Mouse (Mus musculus): ENCODE measurements around the gene Ptma. TPM values are rescaled to one million over a fixed set of nuclear protein-coding genes. Genes with fewer than 3 reads are reported as not detected.
A peak's percentile ranks its signal among the peaks of the same experiment; 100 is the strongest.
"Not testable (repeated sequence)": the region's sequence is repeated elsewhere in the genome, so short reads cannot be mapped to it uniquely, and the experiment has no call there.

The Ptma gene
- polyA plus RNA-seq (2017; shearing (Covaris generic)) = 1,000 to 10,000 TPM; 2,583 to 3,807 (median 2,925) TPM

DNA sequence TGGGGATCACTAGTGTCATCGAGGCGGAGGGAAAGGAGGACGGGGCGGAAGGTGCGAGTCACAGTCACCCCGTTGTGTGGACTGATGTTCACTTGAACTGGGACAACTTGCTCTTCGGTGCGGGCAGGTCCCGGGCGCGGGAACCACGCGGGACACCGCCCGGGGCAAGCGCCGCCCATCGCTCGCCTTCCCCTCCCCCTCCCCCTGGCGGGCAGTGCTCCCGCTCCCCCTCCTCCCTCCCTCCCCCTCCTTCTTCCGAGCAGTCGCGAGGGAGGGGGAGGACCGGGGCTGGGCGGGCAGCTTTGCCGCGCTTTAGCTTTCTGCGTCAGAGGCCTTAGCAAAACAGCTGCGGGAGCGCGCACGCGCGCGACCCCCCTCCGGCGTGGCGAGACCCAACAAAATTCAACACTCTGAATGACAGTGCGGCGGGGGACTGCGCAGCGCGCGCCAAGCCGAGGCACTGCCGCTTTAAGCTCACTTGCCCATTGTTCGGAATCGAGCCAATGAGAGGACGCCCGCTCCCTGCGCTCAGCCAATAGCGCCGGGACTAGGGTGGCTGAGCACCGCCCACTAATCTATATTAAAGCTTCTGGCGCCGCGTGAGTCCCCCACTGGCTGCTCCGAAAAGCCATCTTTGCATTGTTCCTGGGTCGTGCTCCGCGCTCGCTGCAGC, at the start of gene Ptma:
Ptma (plus strand) TSS at position 611 of the 673 bp plus-strand sequence.
- ATAC-seq = peak; percentile 77

DNA sequence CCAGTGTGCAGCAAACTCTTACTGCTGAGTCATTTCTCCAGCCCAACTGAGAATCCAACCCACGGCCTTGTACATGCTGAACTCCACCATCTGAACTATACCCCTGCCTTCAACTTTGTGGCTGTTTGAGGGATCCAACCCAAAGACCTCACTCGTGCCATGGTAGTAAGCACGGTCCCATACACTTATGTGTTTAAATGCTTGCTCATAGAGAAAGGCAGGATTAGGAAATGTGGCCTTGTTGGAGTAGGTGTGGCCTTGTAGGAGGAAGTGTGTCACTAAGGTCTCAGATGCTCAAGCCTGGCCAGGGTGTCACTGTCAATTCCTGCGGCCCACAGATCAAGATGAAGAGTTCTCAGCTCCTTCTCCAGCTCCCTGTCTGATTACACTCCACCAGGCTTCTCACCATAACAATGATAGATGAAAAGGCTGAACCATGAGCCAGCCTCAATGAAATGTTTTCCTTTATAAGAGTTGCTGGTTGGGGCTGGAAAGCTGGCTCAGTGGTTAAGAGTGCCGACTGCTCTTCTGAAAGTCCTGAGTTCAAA, 48.7 kb upstream of the Ptma start:
- no peak for ATAC-seq

DNA sequence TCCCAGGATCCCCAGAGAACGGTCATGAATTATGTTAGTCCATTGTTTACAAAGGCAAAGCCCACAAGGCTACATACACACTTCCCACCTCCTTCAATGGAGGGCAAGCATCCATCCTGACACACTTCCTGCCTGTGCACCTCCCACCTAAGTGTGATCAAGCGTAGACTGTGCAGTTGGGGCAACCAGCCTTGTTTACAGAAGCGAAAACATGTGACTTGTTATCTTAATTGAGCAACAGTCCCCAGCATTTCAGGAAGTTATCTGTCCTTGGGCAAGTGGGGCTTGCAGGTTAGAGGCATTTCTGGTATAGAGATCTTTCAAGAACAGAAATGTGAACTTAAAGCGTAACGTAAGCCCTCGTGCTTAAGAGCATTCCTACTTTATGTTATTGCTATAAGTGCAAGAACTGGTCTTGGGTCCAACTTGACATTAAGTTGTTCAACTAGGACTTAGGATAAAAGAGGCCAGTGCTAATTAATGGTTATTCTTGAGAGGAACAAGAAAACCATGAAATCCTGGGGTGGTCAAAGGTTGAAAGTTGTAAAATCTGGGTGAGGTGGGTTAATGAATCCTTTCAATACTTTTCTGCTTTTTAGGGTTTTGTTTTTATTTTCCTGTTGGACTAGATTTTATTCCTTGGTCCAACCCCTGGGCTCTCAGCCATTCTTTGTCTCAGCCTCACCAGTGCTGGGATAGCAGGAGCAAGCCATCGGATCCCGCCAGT, 47.3 kb upstream of the Ptma start:
- no peak for ATAC-seq

DNA sequence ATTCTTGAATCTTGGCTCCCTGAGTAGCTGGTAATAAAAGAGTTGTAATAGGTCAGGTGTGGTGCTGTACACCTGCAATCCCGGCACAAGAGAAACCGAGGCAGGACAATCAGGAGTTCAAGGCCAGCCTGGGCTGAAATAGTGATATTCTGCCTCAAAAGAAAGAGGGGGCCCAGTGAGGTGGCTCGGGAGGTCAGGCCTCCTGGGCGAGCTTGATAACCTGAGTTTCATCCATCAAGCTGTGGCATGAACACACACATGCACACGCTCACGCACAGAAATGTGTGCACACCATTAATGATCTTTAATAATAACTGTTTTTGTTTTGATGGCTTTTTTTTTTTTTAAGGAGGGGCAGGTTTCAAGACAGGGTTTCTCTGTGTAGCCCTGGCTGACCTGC, 46.2 kb upstream of the Ptma start:
- no peak for ATAC-seq

DNA sequence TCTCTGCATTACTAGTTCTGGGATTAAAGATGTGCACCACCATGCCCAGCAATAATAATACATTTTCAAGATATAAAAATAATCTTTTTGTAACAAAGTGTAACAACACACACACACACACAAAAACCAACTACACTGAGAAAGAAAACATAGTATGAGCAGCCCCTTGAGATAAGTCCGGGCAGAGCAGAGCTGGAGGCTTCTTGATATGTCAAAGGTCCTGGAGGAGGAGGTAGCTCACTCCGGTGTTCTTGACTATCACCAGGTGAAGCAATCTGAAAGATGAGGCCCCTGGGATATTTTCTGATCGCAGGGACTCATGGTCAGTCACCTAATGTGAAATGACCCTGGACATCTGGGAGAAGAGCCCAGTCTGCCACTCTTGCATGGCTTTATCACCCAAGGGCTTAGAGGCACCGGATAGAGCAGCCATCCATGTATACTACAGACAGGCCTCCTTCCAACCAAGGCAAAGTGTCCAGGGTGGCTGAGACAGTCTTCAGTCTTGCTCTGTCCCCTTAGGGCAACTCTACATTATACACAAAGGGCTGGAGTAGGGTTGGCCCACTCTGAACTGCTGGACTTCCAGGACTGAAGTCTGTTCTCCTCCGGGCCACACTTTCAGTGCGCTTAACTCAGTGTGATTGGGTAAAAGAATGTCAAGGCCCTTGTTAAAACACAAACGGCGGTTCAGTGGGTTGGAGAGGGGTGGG, 45.6 kb upstream of the Ptma start:
- ATAC-seq = no peak

DNA sequence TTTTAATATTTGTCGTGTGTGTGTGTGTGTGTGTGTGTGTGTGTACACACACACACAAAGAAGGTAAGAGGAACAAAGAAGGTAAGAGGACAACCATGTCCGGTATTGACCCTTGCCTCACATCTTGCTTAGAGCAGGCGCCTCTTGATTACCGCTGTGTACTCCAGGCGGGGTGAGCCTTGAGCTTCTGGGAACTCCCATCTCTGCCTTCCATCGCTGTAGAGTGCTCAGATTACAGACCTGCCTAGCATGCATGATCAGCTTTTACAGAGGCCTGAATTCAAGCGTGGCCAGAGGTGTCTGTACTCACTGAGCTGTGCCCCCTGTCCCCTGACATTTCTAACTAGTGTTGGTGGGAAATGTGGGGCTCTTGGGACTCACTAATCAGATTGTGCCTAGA, 45.1 kb upstream of the Ptma start:
- no peak for ATAC-seq

DNA sequence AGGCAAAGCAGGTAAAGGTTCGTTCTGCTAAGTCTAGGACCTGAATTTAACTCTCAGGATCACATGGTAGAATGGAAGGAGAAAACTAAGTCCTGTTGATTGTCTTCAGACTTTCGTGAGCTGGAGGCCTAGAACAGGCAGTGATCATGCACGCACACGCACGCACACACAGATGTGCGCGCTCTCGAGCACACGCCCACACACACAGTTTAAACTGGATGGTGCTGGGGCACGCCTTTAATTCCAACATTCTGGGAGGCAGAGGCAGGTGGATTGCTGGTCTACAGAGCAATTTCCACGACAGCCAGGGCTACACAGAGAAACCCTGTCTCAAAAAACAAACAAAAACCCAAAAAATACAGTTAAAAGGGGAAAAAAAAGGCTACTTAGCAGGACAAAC, 44.2 kb upstream of the Ptma start:
- no peak for ATAC-seq

DNA sequence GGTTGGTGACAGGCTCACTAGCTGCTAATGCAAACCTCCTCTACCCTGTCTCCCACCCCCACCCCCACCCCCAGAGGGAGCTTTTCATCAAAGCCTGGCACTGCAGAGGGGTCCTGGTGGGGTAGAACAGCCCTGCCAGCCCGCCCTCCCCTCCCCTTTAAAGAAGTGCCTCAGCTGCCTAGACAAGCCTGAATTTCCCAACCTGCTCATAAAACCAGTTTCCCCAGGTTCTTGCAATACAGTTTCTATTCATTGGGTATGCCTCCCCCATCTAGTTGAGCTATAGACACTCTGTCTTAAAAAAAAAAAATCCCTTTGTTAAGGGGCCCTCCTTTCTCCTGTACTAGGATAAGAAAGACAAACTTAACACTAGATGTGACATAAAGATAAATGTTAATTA, 43.8 kb upstream of the Ptma start:
- no peak for ATAC-seq

DNA sequence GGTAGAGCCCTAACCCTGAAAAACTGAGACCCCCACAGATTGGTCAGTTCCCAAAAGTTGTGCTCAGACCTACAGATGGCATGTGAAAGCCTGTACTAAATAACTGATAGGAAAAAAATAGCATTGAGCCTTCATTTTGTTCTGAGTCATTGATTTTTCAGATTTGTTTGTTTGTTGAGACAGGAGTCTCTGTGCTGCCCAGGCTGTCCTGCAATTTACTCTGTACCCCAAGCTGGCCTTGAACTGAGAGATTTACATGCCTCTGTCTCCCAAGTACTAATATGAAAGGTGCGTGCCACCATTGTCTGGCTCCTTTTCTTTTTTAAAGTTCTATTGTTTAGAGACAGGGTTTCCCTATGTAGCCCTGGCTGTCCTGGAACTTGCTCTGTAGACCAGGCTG, 41.2 kb upstream of the Ptma start:
- ATAC-seq = no peak

DNA sequence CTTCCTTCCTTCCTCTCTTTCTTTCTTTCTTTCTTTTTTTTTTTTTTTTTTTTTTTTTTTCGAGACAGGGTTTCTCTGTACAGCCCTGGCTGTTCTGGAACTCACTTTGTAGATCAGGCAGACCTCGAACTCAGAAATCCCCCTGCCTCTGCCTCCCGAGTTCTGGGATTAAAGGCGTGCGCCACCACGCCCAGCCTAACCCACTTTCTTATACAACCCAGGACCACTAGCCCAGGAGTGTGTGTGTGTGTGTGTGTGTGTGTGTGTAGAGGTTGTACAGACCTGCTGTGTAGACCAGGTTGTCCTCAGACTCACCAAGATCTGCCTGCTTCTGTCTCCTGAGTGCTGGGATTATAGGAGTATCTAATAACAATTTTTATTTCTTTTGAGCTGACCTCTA, 40.7 kb upstream of the Ptma start:
- not testable (repeated sequence) for ATAC-seq

DNA sequence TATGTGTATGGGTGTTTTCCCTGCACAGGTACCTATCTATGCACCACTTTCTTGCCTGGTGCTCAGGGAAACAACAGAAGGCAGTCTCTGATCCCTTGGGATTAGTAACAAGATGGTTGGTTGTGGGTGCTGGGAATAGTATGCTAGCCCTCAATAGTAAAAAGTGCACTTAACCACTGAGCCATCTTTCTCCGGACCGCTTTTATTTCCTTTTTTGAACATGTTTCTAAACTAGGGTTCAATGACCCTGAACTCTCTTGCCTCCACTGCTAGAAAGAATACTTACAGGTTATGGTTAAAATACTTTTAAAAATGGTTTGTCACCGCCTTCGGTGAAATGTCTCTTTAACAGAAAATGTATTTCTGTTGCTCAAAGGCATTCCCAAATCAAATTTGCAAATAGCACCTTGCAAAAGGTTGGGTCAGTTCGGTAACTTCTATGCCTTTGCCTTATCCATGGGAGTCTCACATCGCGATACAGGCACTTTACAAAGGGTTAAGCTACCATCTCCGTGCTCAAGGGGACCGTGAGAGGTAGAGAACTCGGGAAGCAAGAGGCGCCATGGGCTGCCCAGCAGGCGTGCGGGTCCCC, 39.7 kb upstream of the Ptma start:
- peak; percentile 7 for ATAC-seq

DNA sequence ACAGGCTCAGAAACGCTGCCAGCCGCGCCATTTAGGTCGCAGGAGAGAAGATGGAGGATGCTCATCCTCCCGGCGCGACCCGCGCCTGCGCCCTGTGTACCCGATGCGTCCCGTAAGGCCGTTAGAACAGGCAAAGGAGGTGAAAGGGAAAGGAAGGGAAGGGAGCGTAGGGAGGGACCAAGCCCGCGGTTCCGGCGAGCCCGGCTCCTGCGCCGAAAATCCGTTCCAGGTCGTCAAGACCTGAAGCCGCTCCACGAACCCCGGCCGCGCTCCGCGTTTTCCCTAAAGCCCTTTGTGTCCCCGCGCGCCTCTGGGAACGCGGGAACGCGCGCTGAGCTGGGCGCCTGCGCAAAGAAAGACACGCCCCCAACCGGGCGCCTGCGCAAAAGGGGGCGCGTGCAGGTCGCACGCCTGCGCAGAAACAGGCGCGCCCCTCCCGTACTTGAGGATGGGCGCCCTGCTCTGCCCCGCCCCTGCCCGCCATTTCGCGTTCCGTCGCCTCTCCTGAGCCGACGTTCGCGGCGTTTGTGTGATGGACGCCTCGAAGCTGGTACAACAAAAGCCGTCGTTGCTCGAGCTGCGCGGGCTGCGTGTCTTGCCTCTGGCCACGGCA, 39.1 kb upstream of the Ptma start:
- ATAC-seq = peak; percentile 88

DNA sequence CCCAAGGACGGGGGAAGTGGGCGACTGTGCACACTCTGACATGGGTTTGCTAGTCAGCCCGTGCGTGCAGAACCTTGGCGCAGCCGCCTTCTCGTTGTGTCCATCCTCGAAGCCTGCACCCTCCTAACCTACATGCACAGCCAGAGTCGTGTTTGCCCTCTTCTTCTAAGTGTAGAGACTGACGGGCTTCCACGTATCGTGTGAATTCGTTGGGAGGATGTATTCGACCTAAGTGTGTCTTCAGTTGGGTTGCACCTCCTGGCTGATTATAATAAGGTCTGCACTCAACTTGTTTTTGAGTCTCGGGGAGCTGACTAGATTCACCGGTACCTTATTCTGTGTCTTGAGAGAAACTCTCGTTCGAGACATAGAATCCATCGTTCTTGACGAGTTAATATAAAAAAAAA, 38.6 kb upstream of the Ptma start:
- ATAC-seq = peak; percentile 14

DNA sequence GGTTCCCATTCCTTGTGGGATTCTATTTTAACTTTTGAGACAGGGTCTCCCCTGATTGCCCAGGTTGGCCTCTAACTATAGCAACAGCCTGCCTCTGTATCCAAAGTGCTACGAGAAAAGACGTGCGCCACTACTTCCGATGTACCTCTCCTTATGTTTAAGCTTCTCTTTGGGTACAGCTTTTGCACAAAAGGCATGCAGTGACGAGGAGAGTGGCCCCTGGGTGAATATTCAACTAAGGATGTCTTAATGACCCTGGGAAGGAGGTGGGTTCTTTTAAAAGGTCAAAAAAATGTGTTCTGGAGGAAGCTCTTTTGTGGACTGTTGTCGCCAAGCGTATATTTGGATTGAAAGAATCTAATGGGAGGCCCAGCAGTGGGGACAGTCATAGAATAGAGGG, 38.2 kb upstream of the Ptma start:
- ATAC-seq = no peak

DNA sequence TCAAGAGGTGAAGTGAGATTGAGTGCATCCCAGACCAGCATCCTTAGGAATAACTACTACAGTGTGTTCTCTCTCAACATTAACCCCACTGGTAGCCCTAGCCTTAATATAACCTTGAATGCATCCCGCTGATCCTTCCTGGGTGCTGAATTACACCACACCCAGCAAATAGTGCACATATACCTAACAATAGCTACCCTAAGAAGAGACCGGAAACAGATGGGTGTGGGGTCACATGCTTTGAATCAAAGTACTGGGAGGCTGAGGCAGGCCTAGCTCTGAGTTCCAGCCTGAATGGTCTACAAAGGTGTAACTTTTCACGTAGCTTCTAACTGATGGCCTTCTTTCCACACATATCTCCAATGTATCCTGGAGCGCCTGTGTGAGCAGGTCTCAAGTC, 37.8 kb upstream of the Ptma start:
- ATAC-seq = no peak

DNA sequence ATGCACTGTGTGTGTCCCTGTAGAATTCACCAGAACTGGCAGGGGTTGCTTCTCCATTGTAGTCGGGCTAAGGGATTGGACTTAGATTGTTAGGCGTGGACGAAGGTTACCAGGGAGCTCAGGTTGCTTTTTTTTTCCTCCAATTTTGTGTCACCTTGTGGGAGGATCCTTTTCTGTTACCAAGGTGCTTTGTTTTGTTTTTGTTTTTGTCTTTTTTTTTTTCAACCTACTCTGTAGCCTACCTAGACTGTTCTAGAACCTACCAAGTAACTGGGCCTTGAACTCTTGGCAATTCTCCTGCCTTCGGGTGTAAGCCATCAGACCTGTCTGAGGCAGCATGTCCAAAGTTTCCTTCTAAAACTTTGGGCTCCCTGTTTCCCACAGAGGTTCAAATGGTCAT, 36.6 kb upstream of the Ptma start:
- no peak for ATAC-seq

DNA sequence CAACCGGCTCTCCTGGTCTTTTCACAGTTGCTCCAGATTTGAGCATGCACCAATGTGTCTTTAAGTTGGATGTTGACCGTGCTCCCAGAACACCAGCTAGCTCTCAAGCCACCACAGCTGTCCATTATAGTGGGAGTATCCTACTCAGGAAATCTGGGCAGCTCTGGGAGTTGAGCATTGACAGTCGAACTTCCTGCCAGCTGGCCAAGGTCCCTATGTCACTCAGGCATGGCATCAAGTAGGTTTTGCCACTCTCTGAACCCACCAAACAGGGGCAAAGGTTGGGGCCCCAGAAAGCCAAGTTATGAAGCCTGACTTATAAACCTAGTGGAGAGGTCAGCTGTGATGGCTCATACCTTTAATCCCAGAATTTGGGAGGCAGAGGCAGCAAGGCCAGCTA, 35.8 kb upstream of the Ptma start:
- no peak for ATAC-seq

DNA sequence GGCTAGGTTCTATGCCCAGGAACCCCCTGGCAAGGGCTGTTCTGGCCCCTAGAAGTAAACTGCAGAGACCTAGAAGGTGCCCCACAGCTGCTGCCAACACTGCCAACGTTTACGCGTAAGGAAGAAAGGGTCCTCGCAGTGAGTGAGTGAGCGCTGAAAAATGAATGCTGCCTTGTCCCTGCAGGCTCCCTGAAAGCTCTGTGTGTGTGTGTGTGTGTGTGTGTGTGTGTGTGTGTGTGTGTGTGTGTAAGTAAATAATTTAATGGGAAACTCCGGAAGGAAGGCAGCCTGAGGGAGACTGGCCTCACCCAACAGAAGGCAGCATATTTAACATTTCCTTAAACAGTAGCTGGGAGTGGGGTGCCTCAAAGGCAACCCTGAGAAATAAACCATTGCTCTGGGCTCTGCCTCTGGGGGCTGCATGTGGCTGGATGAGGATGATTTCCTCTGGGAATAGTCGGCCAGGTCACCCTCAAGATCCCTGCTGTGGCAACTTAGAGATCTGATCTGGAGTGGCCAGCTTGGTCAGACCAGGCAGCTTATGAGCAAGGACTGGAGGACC, 34.9 kb upstream of the Ptma start:
- ATAC-seq = no peak

DNA sequence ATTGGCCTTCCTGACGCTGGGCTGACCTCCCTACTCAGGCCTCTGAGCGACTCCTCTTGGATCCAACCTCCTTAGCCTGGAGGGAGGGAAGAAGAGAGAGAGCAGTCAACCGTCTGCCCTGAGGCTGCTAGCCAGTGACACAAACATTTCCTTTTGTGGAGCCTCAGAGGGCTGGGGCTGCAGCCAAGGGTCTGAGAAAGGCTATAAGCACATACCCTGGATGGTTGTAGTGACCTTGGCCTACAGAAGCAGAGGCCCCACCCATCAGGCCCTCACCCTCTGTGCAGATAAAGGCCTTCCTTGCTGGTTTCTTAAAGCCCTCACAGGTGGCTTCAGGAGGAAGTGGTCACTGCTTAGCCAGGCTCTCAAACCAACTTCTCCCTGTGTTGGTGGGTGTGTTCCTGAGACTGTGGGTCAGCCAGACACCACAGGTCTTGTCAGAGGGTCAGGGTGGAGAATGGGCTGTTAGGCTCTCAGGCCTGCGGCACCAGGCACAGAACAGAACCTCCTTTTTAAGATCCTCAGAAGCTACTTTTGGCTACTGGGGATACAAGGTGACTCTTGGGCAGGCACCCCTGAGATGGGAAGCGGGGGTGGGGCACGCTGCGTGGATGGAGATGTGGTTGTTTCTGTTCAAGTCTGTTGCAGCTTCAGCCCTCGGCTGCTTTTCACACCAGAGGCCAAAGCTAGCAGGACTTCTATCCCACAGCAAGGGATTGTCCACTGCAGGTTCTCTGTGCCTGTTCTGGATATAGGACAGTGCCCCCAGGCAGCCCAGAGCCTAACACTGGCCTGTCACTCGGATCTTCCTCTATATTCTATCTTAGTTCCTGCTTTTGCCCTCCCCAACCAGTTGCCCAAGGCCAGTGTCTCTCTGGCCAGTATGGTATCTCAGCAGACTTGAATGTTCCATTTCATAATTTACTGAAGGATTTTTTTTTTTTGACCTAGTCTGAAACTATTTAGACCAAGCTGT, 34.1 kb upstream of the Ptma start:
- ATAC-seq = no peak

DNA sequence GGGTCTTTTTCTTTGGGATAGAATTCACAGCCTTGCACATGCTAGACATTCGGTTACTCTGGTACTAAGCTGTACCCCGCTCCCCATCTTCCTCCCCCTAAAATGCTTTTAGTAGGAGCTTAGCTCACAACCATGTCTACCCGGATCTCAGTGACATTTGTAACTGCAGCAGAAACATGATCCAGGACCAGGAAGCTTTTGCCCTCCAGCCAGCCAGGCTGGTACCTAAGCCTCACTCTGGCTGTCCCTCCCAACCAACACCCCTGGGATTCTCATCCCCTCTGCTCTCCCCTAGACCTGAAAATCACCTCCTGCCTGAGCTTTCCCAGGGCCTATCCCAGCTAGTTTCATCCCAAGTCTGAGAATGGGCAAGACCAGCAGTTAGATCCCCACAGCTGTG, 32.7 kb upstream of the Ptma start:
- ATAC-seq = no peak

DNA sequence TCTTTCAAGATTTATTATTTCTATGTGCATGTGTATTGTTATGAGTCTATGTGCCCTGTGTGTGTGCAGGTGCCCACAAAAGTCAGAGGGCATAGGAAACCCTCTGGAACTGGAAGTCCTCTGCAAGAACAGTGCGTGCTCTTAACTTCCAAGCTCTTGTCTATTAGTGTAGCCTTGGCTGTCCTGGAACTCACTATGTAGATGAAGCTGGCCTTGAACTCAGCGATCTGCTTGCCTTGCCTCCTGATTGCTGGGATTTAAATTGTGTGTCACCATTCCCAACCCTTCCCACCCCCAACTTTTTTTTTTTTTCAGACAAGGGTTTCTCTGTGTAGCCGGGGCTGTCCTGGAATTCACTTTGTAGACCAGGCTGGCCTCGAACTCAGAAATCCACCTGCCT, 30.2 kb upstream of the Ptma start:
- ATAC-seq = no peak
